Mouse (Mus musculus): ENCODE data around the gene Smarcd3.

DNA sequence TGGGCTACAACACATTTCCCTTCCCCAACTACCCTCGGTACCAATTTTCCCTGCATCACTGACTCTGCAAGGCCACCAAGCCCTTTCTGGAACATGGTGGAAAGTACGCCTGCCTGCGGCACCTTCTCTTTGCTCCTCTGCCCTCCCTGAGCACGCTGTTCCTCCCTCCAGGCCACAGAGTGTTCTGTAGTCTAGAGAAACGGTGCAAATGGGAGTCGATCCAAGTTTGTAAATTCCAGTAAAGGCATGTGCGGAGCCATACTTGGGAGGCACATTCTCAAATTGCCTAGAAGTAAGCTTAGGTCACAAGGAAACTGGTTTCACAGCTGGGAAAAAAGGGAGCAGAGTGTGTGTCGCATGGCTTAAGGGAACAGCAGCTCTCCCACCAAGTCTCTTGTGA, 4.1 kb downstream of the Smarcd3 start:
- TF ChIP-seq POLR2A (IDR thresholded peaks at IDR 0.05; ENCODE audit: low read depth, low read length), result no peak
- no peak for TF ChIP-seq CTCF (IDR thresholded peaks at IDR 0.05; ENCODE audit: extremely low read depth, insufficient read length, insufficient replicate concordance, low read depth, low read length)
